Mouse (Mus musculus): ENCODE measurements around the gene Nup160.

The Nup160 gene

GRCm38 (mm10) chr2:90677007-90677406, at the start of gene Nup160:
Gene Nup160, plus strand, starts transcription at chr2:90677215.
- no peak for DNase-seq (ENCODE audit: low read depth)

DNA sequence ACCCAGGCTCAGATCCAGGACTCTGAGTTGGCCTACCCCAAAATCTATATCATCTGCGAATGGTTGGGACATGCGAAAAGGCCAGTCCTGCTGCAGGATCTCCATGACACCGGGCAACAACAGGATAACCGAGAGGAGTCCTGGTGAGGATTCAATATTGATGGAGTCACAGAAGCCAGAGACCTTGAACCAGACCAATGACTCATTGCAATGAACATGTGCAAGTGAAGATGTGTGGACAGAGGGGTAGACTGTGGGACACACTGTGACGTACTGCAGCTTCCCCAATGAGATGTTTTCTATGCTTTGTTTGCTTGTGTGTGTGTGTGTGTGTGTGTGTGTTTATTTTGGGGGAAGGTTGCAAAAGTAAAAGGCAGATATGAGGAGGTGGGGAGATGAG, 48.8 kb upstream of the Nup160 start:
- DNase-seq (ENCODE audit: low read depth), result no peak

DNA sequence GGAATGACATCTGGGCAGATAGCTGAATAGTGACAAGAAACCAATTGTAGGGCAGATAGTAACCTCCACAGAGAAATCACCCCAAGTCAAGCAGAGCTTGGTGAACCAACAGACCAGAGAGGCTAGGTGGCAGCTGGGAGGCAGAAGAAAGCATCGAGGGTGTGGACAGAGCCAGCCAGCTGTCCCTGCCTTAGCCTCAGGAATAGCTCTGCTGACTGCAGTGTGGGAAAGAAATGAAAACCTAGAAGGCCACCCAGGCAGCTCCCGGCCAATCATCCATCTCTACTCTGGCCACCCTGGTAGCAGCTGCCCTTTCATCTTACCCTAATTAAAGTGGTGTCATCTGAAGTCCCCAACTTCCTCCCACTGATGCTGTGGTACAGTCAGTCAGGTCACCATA, 47.5 kb upstream of the Nup160 start:
- no peak for DNase-seq (ENCODE audit: low read depth)

DNA sequence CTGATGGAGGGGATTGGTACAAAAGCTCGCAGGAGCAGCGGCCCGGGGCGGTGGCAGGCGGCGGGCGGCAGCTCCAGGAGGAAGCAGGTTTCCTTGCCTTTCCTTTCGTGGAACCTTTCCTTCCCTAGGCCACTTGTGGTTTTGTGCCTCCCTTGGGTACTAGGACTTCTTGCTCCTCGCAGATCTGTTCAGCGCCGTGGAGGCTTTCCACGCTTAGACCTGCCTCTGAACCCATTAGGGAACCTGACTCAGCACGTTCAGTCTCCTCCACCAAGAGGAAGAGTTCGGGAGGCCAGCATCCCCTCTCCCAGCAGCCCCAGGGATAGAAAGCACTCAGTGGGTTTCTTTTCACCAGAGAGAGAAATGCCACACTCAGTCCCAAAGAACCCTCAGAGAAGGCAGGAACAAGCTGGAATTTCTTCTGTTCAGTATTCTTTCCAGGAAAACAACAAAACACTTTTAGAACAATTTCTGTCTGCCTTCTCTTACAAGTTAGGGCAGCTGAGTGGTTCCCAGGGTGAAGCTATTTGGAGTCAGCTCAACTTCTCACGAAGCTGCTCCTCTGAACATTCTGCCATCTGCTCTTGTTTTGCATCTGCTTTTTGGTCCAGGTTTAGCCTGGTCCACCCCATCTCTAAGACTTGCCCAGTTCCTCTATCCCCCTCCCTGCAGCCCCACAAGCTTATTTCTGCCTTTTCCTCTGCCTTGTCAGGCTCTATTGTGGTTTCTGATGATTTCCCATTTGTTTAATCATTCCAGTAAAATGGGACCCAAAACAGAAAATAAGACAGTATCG, 44.9 kb upstream of the Nup160 start:
- no peak for DNase-seq (ENCODE audit: low read depth)

- peak; percentile 10 for DNase-seq (ENCODE audit: low read depth)
These were observed 42.3 kb upstream of the Nup160 start for GRCm38 (mm10) chr2:90634671-90635070.

DNA sequence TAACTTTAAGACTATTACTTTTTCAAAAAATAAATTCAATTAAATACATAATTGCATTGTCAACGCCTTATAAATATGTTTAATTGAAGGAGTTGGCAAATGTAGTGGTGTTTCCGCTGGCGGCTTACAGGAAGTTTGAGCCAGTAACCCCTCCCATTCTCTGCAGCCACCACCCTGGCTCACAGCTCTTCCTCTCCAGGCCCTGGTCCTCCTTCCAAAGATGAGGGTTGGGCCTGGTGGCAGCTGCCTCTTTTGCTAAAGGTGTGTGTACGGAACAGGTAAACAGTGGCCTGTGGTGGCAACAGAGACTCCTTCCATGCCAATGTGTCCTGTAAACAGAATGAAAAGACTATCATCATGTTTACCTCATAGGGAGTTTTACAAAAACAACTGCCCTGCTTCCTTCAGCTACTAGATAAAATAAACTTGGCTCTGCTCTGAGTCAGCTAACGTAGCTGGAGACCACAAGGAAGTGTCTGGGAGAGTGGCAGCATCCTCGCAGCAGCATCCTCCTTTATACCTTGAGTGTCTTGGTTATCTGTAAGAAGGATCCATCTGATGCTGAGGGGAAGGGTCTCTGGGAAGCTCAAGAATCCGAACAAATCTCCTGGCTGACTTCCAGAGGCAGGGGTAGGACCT, 41.8 kb upstream of the Nup160 start:
- DNase-seq (ENCODE audit: low read depth), result peak; percentile 60

DNA sequence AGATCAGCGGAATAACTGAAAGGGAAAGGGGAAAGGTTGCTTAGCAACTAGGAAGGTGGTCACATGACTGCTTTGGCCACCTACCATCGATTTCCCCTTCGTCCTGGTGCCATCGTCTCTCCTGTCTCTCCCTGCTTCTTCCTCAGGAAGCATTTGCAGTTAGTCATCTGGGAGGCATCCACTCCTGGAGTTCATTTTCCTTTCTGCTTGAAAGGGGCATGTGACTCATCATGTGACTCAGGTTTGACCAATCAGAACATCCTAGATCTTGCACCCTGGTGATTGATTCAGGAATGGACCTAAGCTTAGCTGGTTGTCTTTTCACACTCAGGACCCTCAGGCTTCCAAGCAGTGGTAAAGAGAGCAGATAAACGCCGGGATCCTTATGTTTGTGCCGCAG, 40.2 kb upstream of the Nup160 start:
- DNase-seq (ENCODE audit: low read depth), result no peak

DNA sequence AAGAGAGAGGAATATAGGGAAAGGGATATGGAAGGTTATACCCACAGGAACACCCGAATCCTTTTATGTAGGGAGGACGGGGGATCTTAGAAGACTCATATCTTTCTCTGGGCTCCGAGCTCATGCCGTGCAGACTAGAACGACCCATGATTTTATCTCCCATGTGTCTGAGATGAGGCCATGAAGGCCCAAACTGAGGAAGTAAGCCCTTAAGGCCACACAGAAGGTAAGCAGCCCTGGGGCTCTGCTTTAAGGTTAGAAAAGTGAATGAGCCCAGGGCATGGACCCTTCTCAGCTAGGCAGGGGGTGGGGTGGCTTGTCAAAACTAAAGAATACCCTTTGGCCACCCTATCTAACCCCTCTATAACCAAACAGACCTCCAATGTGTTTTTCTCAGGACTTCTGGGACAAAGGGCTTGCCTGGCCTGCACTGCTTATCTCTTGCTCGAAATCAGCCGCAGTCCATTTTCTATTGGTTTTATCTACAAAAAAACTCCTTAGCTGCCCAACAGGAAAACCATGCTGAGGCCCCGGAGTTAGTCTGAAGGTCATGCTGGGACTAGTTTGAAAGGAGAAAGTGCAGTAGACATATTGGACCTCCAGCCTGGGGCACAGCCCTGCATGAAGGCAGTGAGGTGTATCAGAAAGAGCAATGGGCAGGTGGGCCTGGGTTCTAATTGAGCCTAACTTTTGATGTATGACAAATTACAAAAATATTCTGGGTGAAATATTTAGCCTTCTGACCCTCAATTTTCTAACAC, 37.8 kb upstream of the Nup160 start:
- no peak for DNase-seq (ENCODE audit: low read depth)

GRCm38 (mm10) chr2:90639747-90640699, 37.0 kb upstream of the Nup160 start:
- DNase-seq (ENCODE audit: low read depth), result no peak

GRCm38 (mm10) chr2:90641007-90641709, 35.9 kb upstream of the Nup160 start:
- DNase-seq (ENCODE audit: low read depth), result no peak

DNA sequence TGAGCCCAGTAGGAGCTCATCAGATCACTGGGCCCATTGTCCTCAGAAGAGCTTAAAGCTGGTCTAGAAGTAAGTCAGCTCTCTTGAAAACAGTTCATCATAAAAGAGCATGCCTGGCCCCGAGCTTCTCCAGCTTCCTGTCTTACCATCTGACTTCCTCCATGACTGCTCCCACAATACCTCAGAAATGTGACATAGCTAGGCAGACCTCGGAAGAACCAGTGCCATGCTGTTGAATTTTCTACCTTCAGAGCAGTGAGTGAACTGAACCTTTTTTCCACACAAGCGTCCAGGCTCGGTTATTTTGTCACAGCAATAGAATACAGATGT, 35.3 kb upstream of the Nup160 start:
- no peak for DNase-seq (ENCODE audit: low read depth)

DNA sequence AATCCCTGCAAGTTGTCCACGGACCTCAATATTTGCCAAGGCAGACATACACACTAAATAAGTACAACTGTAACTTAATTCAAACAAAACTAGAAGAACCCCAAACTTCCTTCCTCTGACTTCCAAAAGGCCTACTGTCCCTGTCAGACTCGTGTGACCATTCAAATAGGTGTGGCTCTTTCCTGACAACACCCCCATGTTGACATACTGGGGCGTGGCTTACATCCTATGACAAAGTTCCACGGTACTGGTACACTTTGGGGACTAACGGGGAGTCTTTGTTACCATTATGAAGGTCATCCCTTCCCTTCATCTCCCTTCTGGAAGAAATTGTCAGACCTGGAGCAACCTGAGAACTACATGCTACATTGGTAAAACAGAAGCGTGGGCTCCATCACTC, 29.9 kb upstream of the Nup160 start:
- DNase-seq (ENCODE audit: low read depth), result no peak

GRCm38 (mm10) chr2:90649405-90649804, 27.6 kb upstream of the Nup160 start:
- no peak for DNase-seq (ENCODE audit: low read depth)

GRCm38 (mm10) chr2:90649965-90650364, 27.1 kb upstream of the Nup160 start:
- peak; percentile 10 for DNase-seq (ENCODE audit: low read depth)

DNA sequence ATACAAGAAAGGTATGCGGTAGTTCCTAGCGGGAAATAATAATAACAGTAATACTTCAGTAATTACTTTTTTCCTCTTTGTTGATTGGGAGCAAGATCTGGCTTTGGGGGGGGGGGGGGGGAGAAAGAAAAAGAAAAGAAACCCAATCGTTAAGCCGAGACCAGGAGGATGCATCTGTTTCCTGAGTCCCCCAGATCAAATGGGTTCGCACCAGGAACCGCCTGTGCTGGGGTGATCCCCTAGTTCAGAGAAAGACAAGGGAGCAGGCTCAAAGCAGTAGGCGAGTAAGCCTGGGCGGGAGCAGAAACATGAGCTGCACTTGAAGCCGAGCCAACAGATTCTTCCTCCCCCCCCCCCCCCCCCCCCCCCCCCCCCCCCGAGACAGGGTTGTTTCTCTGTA, 24.9 kb upstream of the Nup160 start:
- peak; percentile 21 for DNase-seq (ENCODE audit: low read depth)

DNA sequence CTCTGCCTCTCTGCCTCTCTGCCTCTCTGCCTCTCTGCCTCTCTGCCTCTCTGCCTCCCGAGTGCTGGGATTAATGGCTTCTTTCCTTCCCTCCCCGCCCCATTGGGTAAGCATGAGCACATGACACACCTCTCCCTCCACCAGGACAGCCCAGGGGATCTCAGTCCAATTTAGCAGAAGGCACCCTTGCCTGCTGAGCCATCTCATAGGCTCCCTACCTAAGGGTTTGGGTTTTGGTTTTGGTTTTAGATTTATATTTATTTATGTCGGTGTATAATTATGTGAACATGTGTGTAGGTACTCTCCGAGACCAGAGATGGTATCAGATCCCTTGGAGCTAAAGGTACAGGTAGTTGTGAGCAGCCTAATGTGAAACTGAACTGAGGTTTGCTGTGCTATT, 24.0 kb upstream of the Nup160 start:
- peak; percentile 53 for DNase-seq (ENCODE audit: low read depth)

GRCm38 (mm10) chr2:90655449-90655848, 21.6 kb upstream of the Nup160 start:
- DNase-seq (ENCODE audit: low read depth), result no peak

GRCm38 (mm10) chr2:90658613-90659012, 18.4 kb upstream of the Nup160 start:
- DNase-seq (ENCODE audit: low read depth), result no peak

- DNase-seq (ENCODE audit: low read depth), result no peak
These were observed 18.0 kb upstream of the Nup160 start for GRCm38 (mm10) chr2:90659016-90659415.

DNA sequence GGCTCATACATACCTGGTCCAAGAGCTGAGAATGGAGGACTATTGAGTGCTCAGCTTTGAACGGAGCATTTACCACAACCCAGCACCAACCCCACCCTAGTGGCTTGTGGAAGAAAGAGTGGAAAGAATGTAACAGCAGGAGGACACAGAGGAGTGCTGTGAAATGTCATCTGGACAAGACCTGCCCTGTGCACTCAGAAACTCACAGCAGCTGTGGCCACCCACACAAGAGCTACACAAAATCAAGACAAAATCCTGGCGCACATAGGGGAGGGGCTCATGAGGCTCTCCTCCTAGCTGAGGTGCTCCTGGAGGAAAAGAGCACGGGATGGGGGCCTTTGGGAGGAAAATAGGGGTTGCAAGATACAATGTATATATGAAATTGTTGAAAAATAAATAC, 17.4 kb upstream of the Nup160 start:
- no peak for DNase-seq (ENCODE audit: low read depth)

- DNase-seq (ENCODE audit: low read depth), result no peak
These were observed 16.1 kb upstream of the Nup160 start for GRCm38 (mm10) chr2:90660947-90661346.

All from induced T-regulatory cell, adult 2 months (primary cell).